Mouse (Mus musculus): ENCODE results near the gene Rheb. TPM values are rescaled to one million over a fixed set of nuclear protein-coding genes. Genes with fewer than 3 reads are reported as not detected.
"Not testable (repeated sequence)": the region's sequence is repeated elsewhere in the genome, so short reads cannot be mapped to it uniquely, and the experiment has no call there.

The Rheb gene
- total RNA-seq, 2 experiments from 2014 or later = 118 to 130 TPM

- intact Hi-C loops (cut with DNase I) = no loop called here
- no peak for DNase-seq (ENCODE audit: low spot score in 2 of 2)
Observed at GRCm38 (mm10) chr5:24804661-24805060, 37.8 kb downstream of the Rheb start.

GRCm38 (mm10) chr5:24801841-24802624 is 40.4 kb downstream of the Rheb start:
- DNase-seq (ENCODE audit: low spot score in 2 of 2) = no peak
- intact Hi-C loops (cut with DNase I) = no loop called here

GRCm38 (mm10) chr5:24800416-24800815 is 42.0 kb downstream of the Rheb start:
- intact Hi-C loops (cut with DNase I) = no loop called here
- no peak for DNase-seq (ENCODE audit: low spot score in 2 of 2)

DNA sequence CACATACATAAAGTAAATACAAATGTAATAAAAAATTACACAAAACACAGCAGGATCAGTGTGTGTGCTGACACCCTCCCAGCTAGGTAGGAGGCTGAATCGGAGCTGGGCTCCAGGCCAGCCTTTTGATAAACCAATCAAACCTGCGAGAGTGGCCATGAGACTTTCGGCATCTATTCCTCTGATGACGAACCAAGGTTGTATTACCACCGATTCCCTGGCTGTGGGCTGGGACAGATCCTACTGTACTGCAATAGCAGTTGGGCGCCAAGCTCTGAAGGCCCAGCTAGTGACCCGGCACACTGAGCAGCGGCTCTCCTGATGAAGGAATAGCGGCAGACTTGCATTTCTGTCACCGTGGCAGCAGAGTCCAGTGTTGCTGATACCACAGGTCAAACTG is 43.8 kb downstream of the Rheb start:
- intact Hi-C loops (cut with DNase I) = no loop called here
- DNase-seq (ENCODE audit: low spot score in 2 of 2) = no peak

GRCm38 (mm10) chr5:24797858-24798257 is 44.6 kb downstream of the Rheb start:
- no peak for DNase-seq (ENCODE audit: low spot score in 2 of 2)
- intact Hi-C loops (cut with DNase I) = no loop called here

DNA sequence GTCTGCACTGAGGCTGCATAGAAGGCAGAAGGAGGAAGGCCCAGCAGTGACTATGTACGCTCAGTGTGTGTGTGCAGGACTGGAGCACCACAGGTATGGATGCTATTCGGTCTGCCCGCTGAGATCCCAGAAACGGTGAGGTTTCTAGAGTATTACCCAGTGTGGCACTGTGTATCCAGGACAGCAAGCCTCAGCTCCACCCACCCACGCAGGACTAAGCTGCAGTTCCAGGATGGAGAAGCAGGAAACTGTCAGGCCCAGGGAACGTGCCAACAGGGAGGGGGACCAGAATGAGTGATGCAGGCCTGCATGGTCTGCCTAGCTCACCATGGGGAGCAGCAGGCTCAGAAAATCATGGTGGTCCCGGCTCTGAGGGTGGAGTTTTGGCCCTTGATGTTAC is 49.5 kb downstream of the Rheb start:
- intact Hi-C loops (cut with DNase I) = no loop called here
- peak in 1 of 2 experiments; percentile 59 for DNase-seq (ENCODE audit: low spot score in 2 of 2)

- peak in 1 of 2 experiments; percentile 47 for DNase-seq (ENCODE audit: low spot score in 2 of 2)
- intact Hi-C loops (cut with DNase I) = no loop called here
Observed at GRCm38 (mm10) chr5:24782957-24783356, 59.5 kb downstream of the Rheb start.

- intact Hi-C loops (cut with DNase I) = no loop called here
- peak; percentile 68 to 90 for DNase-seq (ENCODE audit: low spot score in 2 of 2)
Observed at GRCm38 (mm10) chr5:24781048-24781447, 61.4 kb downstream of the Rheb start.

GRCm38 (mm10) chr5:24779881-24780512 is 62.4 kb downstream of the Rheb start:
- intact Hi-C loops (cut with DNase I) = no loop called here
- DNase-seq (ENCODE audit: low spot score in 2 of 2) = peak in 1 of 2 experiments; percentile 46

DNA sequence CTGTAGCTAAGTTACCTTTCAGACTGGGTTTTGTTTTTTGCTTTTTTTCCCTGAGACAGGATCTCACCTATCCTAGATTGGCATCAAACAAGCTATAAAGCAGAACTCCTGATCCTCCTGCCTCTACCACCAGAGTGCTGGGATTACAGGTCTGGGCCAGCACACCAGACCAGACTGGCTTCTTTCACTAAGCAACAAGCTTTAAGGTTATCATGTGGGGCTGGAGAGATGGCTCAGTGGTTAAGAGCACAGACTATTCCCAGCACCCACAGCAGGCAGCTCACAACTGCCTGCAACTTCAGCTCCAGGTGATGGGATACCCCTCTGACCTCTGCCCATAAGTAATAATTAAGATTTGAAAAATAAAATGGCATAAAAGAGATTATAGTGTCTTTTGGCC is 63.1 kb downstream of the Rheb start:
- DNase-seq (ENCODE audit: low spot score in 2 of 2) = no peak
- intact Hi-C loops (cut with DNase I) = no loop called here

DNA sequence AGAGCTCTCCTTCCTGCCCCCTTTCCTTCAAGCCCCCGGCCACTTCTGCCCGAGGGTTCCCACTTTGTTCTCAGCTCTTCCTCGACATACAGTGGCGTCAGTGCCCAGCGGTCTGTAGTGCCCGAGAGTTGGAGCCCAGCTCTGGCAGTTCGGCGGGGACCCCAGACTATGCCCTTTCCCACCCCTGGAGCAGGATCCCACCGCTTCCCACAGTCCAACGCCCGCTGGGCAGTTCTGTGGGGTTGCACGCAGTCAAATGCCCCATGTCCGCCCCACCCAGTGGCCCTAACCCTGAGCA is 63.6 kb downstream of the Rheb start:
- no peak for DNase-seq (ENCODE audit: low spot score in 2 of 2)
- intact Hi-C loops (cut with DNase I) = no loop called here

GRCm38 (mm10) chr5:24778082-24778842 is 64.2 kb downstream of the Rheb start:
- no peak for DNase-seq (ENCODE audit: low spot score in 2 of 2)
- intact Hi-C loops (cut with DNase I) = no loop called here

GRCm38 (mm10) chr5:24776681-24777080 is 65.7 kb downstream of the Rheb start:
- DNase-seq (ENCODE audit: low spot score in 2 of 2) = no peak
- intact Hi-C loops (cut with DNase I) = no loop called here

- DNase-seq (ENCODE audit: low spot score in 2 of 2); intact Hi-C loops (cut with DNase I): not testable (repeated sequence)
Observed at GRCm38 (mm10) chr5:24774549-24774948, 67.9 kb downstream of the Rheb start.

- no peak for DNase-seq (ENCODE audit: low spot score in 2 of 2)
- intact Hi-C loops (cut with DNase I) = no loop called here
Observed at GRCm38 (mm10) chr5:24757816-24758215, 84.6 kb downstream of the Rheb start, which contains the start of gene Crygn. Crygn (minus strand) TSS chr5:24758008.

- DNase-seq (ENCODE audit: low spot score in 2 of 2) = no peak
- intact Hi-C loops (cut with DNase I) = no loop called here
Observed at GRCm38 (mm10) chr5:24756931-24757330, 85.5 kb downstream of the Rheb start.

Other genes with a start within 250 kb of the Rheb start
- gene Smarcd3, start 218.2 kb downstream of the Rheb start, total RNA-seq (2021) = 100 to 1,000 TPM; 102 to 110 TPM
- 10 to 100 TPM; 67.5 to 73.9 TPM for gene Nub1, start 157.1 kb downstream of the Rheb start, total RNA-seq (2021)
- gene Wdr86, start 111.9 kb downstream of the Rheb start, total RNA-seq (2021) = 1 to 10 TPM; 1.1 to 1.3 TPM
- gene Crygn, start 84.6 kb downstream of the Rheb start, total RNA-seq (2021) = not detected

All from left cerebral cortex, postnatal 14 days (tissue).